Mouse (Mus musculus) intestine, embryonic 14.5 days (tissue): ENCODE results near the gene Gm13278. TPM values are rescaled to one million over a fixed set of nuclear protein-coding genes. Genes with fewer than 3 reads are reported as not detected.

ENCODE experiments used
- ATAC-seq: fragments of 200-750 bp; cut with Nextera tagmentation; replicated peaks from 2 replicates; pipeline ENCODE4 v1.8.0; 2017; ENCODE audit warnings: low read depth, moderate number of reproducible peaks, moderate TSS enrichment, moderate library complexity; ENCODE audit not compliant: low FRiP score, low TSS enrichment
- DNase-seq: peaks from one replicate; pipeline ENCODE4 v3.0.0-alpha.2; 2018; ENCODE audit warnings: low spot score
- H3K27ac ChIP-seq: fragments of 300-500 bp; sonication (generic); 2 replicates; pipeline ENCODE4 v1.5.1; 2014; ENCODE audit warnings: low read depth, mild to moderate bottlenecking, control low read depth
- H3K27me3 ChIP-seq: fragments of 300-500 bp; sonication (generic); replicated peaks from 2 replicates; pipeline ENCODE4 v1.6.1; 2014; ENCODE audit warnings: low read length, control low read depth; ENCODE audit not compliant: control insufficient read depth, insufficient read depth
- H3K36me3 ChIP-seq: fragments of 300-500 bp; sonication (generic); 2 replicates; pipeline ENCODE4 v1.6.1; 2014; ENCODE audit warnings: low read length, control low read depth; ENCODE audit not compliant: control insufficient read depth, insufficient read depth
- H3K4me1 ChIP-seq: fragments of 300-500 bp; sonication (generic); replicated peaks from 2 replicates; pipeline ENCODE4 v1.6.1; 2014; ENCODE audit warnings: low read length, control low read depth, mixed read lengths; ENCODE audit not compliant: control insufficient read depth, insufficient read depth
- H3K4me2 ChIP-seq: fragments of 300-500 bp; sonication (generic); 2 replicates; pipeline ENCODE4 v1.6.1; 2014; ENCODE audit warnings: low read length
- H3K4me3 ChIP-seq: fragments of 300-500 bp; sonication (generic); 2 replicates; pipeline ENCODE4 v1.5.1; 2014; ENCODE audit warnings: low read depth, low read length, control low read depth, mixed read lengths
- H3K9ac ChIP-seq: fragments of 300-500 bp; sonication (generic); 2 replicates; pipeline ENCODE4 v1.6.1; 2014; ENCODE audit warnings: mild to moderate bottlenecking, low read length
- H3K9me3 ChIP-seq: fragments of 300-500 bp; sonication (generic); 2 replicates; pipeline ENCODE4 v1.6.1; 2016; ENCODE audit warnings: low read length, control low read depth; ENCODE audit not compliant: control insufficient read depth
- WGBS: fragments of 180-500 bp; shearing (Covaris S2); extraction: QIAGEN DNeasy Blood & Tissue Kit; methylation state at CpG from one replicate; pipeline ENCODE4 v1.1.7; 2014; 5-methylcytosine and 5-hydroxymethylcytosine counted together
- polyA plus RNA-seq: library from polyadenylated mRNA; unstranded; fragments of >200 nt; fragmentation: Nextera tagmentation; extraction: Ambion mirVana; gene quantifications from 2 replicates; pipeline ENCODE4 v1.2.1, GENCODE M21; 2014

The Gm13278 gene
- polyA plus RNA-seq, 1 experiment from 2014 or later = not detected

DNA sequence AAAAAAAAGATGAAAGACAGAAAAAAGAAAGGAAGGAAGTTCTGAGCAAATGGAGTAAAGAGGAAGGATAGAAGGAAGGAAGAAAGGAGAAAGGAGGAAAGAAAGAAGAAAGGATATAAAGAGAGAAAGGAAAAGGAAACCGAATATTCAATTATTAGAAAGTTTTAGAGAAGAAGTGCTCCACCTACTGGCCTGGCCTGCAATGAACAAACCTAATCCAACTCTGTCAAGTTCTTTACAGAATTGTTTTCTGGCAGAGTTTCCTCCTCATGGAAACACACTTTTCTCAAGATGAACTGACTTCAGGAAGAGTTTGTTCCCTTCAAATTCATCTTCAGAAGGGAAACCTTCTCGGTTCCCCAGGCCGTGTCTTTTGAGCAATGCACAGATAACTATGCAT is 47.5 kb downstream of the Gm13278 start:
- Histone ChIP-seq H3K4me3 (no peak overlapping the region), H3K27me3 (no peaks in the 10 kb centered on the region), H3K4me2 (no peak overlapping the region), H3K4me1 (no peaks in the 10 kb centered on the region), H3K27ac (no peak overlapping the region), H3K9ac (no peak overlapping the region), H3K9me3 (no peaks in the 10 kb centered on the region), H3K36me3 (no peaks in the 10 kb centered on the region)
- ATAC-seq = no peak
- WGBS = 41% methylated on average over 3 of the region's 3 CpGs
- DNase-seq = no peak

DNA sequence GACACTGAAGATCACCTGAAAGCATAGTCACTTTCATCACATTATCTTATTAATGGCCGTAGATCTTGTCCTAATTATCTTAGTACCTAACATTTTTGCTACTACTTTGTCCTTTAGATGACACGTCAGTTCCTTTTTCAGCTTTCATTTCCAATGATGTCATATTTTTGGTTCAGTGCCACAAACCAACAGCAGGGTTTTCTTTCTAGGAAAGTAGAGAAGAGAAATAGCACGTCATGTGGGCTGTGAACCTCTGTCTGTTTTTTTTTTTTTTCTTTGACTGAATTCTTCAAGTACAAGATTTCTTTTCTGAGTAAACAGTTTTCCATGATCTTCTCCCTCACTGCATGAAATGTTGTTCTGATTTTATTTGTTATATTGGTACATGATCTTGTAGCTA is 48.7 kb downstream of the Gm13278 start:
- Histone ChIP-seq H3K4me2 (no peak overlapping the region), H3K27me3 (no peaks in the 10 kb centered on the region), H3K9me3 (no peaks in the 10 kb centered on the region), H3K4me3 (no peak overlapping the region), H3K27ac (no peak overlapping the region), H3K4me1 (no peaks in the 10 kb centered on the region), H3K36me3 (no peaks in the 10 kb centered on the region), H3K9ac (no peak overlapping the region)
- WGBS = 77% methylated on average over 3 of the region's 3 CpGs
- no peak for DNase-seq
- ATAC-seq = no peak

DNA sequence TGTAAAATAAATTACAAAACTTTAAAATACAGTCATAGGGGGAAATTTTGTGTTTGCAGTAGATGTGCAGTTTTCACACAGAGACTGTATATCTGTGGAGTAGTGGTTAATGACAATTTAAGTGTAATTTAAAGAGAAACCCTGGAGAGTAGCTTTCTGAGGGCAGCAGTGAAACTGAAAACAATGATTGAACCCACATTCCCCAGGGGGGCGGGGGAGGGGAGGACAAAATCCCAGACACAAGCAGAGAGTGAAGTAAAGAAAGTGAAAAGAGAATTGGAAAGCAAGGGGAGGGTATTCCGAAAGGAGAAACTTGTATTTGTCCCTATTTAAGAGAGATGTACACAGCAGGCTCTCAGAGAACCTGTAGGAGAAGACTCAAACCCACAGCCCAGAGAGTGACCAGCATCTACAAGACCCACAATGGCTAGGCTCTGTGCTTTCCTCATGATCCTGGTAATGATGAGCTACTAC is 50.1 kb downstream of the Gm13278 start, which contains the start of gene Ifna4:
TSS of gene Ifna4 (plus strand) at position 424 of the 474 bp plus-strand sequence.
- Histone ChIP-seq H3K27me3 (no peaks in the 10 kb centered on the region), H3K4me2 (no peak within 1 kb of the TSS), H3K27ac (no peak within 1 kb of the TSS), H3K4me1 (no peaks in the 10 kb centered on the region), H3K9ac (no peak within 1 kb of the TSS), H3K36me3 (no peaks in the 10 kb centered on the region), H3K4me3 (no peak within 1 kb of the TSS), H3K9me3 (no peaks in the 10 kb centered on the region)
- WGBS = 59% methylated on average over 2 of the region's 2 CpGs
- DNase-seq = no peak
- no peak for ATAC-seq

Other genes with a start within 250 kb of the Gm13278 start
- gene Ifna15, start 233.3 kb upstream of the Gm13278 start, polyA plus RNA-seq = not detected in 2 replicates
- gene Ifna14, start 219.8 kb upstream of the Gm13278 start, polyA plus RNA-seq = not detected in 2 replicates
- gene Ifna9, start 199.2 kb upstream of the Gm13278 start, polyA plus RNA-seq = not detected in 2 replicates
- gene Ifna12, start 188.2 kb upstream of the Gm13278 start, polyA plus RNA-seq = not detected in 2 replicates
- not detected in 2 replicates for gene C87499, start 157.1 kb upstream of the Gm13278 start, polyA plus RNA-seq
- not detected in 2 replicates for gene Ifna13, start 147.1 kb upstream of the Gm13278 start, polyA plus RNA-seq
- gene Ifna16, start 114.6 kb upstream of the Gm13278 start, polyA plus RNA-seq = not detected in 2 replicates
- not detected in 2 replicates for gene Ifna2, start 107.6 kb upstream of the Gm13278 start, polyA plus RNA-seq
- not detected in 2 replicates for gene Ifnab, start 100.2 kb upstream of the Gm13278 start, polyA plus RNA-seq
- gene Gm26566, start 69.7 kb upstream of the Gm13278 start, polyA plus RNA-seq = 0.70 and 1.2 TPM in 2 replicates
- gene Klhl9, start 69.1 kb upstream of the Gm13278 start, polyA plus RNA-seq = 97.9 and 106 TPM in 2 replicates
- gene Gm13271, start 36.7 kb upstream of the Gm13278 start, polyA plus RNA-seq = not detected in 2 replicates
- 0.22 TPM in 1 of 2 replicates, not detected in the other for gene Gm13283, start 31.4 kb upstream of the Gm13278 start, polyA plus RNA-seq
- not detected in 2 replicates for gene Gm13290, start 17.7 kb upstream of the Gm13278 start, polyA plus RNA-seq
- not detected in 2 replicates for gene Gm13289, start 14.6 kb upstream of the Gm13278 start, polyA plus RNA-seq
- gene Gm13272, start 11.7 kb upstream of the Gm13278 start, polyA plus RNA-seq = 0.23 TPM in 1 of 2 replicates, not detected in the other
- gene Ifnz, start 9.4 kb upstream of the Gm13278 start, polyA plus RNA-seq = 0.28 TPM in 1 of 2 replicates, not detected in the other
- 0.48 TPM in 1 of 2 replicates, not detected in the other for gene Gm13276, start 5.8 kb upstream of the Gm13278 start, polyA plus RNA-seq
- not detected in 2 replicates for gene Gm13277, start 2.9 kb upstream of the Gm13278 start, polyA plus RNA-seq
- not detected in 2 replicates for gene Gm13275, start 2.9 kb downstream of the Gm13278 start, polyA plus RNA-seq
- gene Gm13279, start 5.8 kb downstream of the Gm13278 start, polyA plus RNA-seq = not detected in 2 replicates
- gene Gm13285, start 8.1 kb downstream of the Gm13278 start, polyA plus RNA-seq = 0.59 and 1.1 TPM in 2 replicates
- gene Gm13287, start 11.7 kb downstream of the Gm13278 start, polyA plus RNA-seq = not detected in 2 replicates
- not detected in 2 replicates for gene Gm13288, start 14.0 kb downstream of the Gm13278 start, polyA plus RNA-seq
- not detected in 2 replicates for gene Ifna7, start 24.7 kb downstream of the Gm13278 start, polyA plus RNA-seq
- not detected in 2 replicates for gene Ifna11, start 28.4 kb downstream of the Gm13278 start, polyA plus RNA-seq
- gene Ifna6, start 35.9 kb downstream of the Gm13278 start, polyA plus RNA-seq = not detected in 2 replicates
- not detected in 2 replicates for gene Ifna5, start 44.0 kb downstream of the Gm13278 start, polyA plus RNA-seq
- gene Ifna4, start 50.3 kb downstream of the Gm13278 start, polyA plus RNA-seq = not detected in 2 replicates
- not detected in 2 replicates for gene Ifna1, start 58.5 kb downstream of the Gm13278 start, polyA plus RNA-seq
- not detected in 2 replicates for gene Ifne, start 88.7 kb downstream of the Gm13278 start, polyA plus RNA-seq